Mouse (Mus musculus): ENCODE results near the gene Supt3. TPM values are rescaled to one million over a fixed set of nuclear protein-coding genes. Genes with fewer than 3 reads are reported as not detected.

Gene Supt3
- 20.0 and 21.0 TPM in 2 replicates for polyA plus RNA-seq (2015; fragmentation: Nextera tagmentation; extraction: Ambion mirVana)

- peaks cover 8% of the 10 kb centered on the region for H3K4me1 ChIP-seq
- no peaks in the 10 kb centered on the region for H3K9me3 ChIP-seq (replicated peaks)
- peak within 1 kb of the TSS; percentile 80 for H3K27ac ChIP-seq
- no peaks in the 10 kb centered on the region for H3K36me3 ChIP-seq (ENCODE audit: poor library complexity, severe bottlenecking)
- no peaks in the 10 kb centered on the region for H3K27me3 ChIP-seq
- peak; percentile 97 for ATAC-seq
- 1% methylated on average over 32 of the region's 40 CpGs for WGBS
- peak within 1 kb of the TSS; percentile 73 for H3K4me3 ChIP-seq
- peak within 1 kb of the TSS; percentile 89 for H3K9ac ChIP-seq
- H3K4me2 ChIP-seq, result peak within 1 kb of the TSS; percentile 69
Measured at GRCm38 (mm10) chr17:44776738-44777270, at the start of gene Supt3. Gene Supt3, plus strand, starts transcription at chr17:44777152.

GRCm38 (mm10) chr17:44727675-44728074, 49.3 kb upstream of the Supt3 start:
- Histone ChIP-seq H3K9ac (no peak overlapping the region), H3K36me3 (ENCODE audit: poor library complexity, severe bottlenecking) (no peaks in the 10 kb centered on the region), H3K27ac (no peak overlapping the region), H3K4me3 (no peak overlapping the region), H3K4me1 (no peaks in the 10 kb centered on the region), H3K27me3 (peaks cover 26% of the 10 kb centered on the region), H3K9me3 (replicated peaks) (no peaks in the 10 kb centered on the region), H3K4me2 (no peak overlapping the region)
- no peak for ATAC-seq

GRCm38 (mm10) chr17:44728464-44728863, 48.5 kb upstream of the Supt3 start:
- no peak overlapping the region for H3K9ac ChIP-seq
- no peaks in the 10 kb centered on the region for H3K4me1 ChIP-seq
- no peak for ATAC-seq
- no peaks in the 10 kb centered on the region for H3K9me3 ChIP-seq (replicated peaks)
- WGBS, result 47% methylated on average over 2 of the region's 2 CpGs
- peaks cover 32% of the 10 kb centered on the region for H3K27me3 ChIP-seq
- H3K4me3 ChIP-seq, result no peak overlapping the region
- no peak overlapping the region for H3K27ac ChIP-seq
- H3K4me2 ChIP-seq, result no peak overlapping the region
- no peaks in the 10 kb centered on the region for H3K36me3 ChIP-seq (ENCODE audit: poor library complexity, severe bottlenecking)

GRCm38 (mm10) chr17:44733544-44734310, 43.2 kb upstream of the Supt3 start:
- no peak overlapping the region for H3K27ac ChIP-seq
- H3K36me3 ChIP-seq (ENCODE audit: poor library complexity, severe bottlenecking), result no peaks in the 10 kb centered on the region
- no peaks in the 10 kb centered on the region for H3K9me3 ChIP-seq (replicated peaks)
- peaks cover 42% of the 10 kb centered on the region for H3K4me1 ChIP-seq
- peak; percentile 17; the same call in 1 of the 2 replicates for ATAC-seq
- 2% methylated on average over 23 of the region's 23 CpGs for WGBS
- peak overlapping the region; percentile 90 for H3K4me2 ChIP-seq
- peaks cover 74% of the 10 kb centered on the region for H3K27me3 ChIP-seq
- H3K9ac ChIP-seq, result no peak overlapping the region
- H3K4me3 ChIP-seq, result peak overlapping the region; percentile 64

GRCm38 (mm10) chr17:44734501-44735222, 42.3 kb upstream of the Supt3 start:
- Histone ChIP-seq H3K9ac (peak overlapping the region; percentile 70), H3K27me3 (peaks cover 81% of the 10 kb centered on the region), H3K36me3 (ENCODE audit: poor library complexity, severe bottlenecking) (no peaks in the 10 kb centered on the region), H3K4me1 (peaks cover 42% of the 10 kb centered on the region), H3K4me2 (peak overlapping the region; percentile 90), H3K4me3 (peak overlapping the region; percentile 64), H3K9me3 (replicated peaks) (no peaks in the 10 kb centered on the region), H3K27ac (no peak overlapping the region)
- ATAC-seq, result peak; percentile 39
- under 1% methylated on average over 48 of the region's 48 CpGs for WGBS

- no peaks in the 10 kb centered on the region for H3K36me3 ChIP-seq (ENCODE audit: poor library complexity, severe bottlenecking)
- ATAC-seq, result peak; percentile 15; the same call in 1 of the 2 replicates
- peak overlapping the region; percentile 90 for H3K4me2 ChIP-seq
- H3K9ac ChIP-seq, result peak overlapping the region; percentile 70
- peak overlapping the region; percentile 64 for H3K4me3 ChIP-seq
- H3K9me3 ChIP-seq (replicated peaks), result no peaks in the 10 kb centered on the region
- WGBS, result under 1% methylated on average over 59 of the region's 64 CpGs
- H3K27ac ChIP-seq, result no peak overlapping the region
- peaks cover 84% of the 10 kb centered on the region for H3K27me3 ChIP-seq
- H3K4me1 ChIP-seq, result peaks cover 42% of the 10 kb centered on the region
Measured at GRCm38 (mm10) chr17:44735223-44735990, 41.5 kb upstream of the Supt3 start.

GRCm38 (mm10) chr17:44735991-44736561, 40.9 kb upstream of the Supt3 start:
- no peak overlapping the region for H3K27ac ChIP-seq
- no peaks in the 10 kb centered on the region for H3K36me3 ChIP-seq (ENCODE audit: poor library complexity, severe bottlenecking)
- peak overlapping the region; percentile 90 for H3K4me2 ChIP-seq
- peaks cover 42% of the 10 kb centered on the region for H3K4me1 ChIP-seq
- WGBS, result under 1% methylated on average over 70 of the region's 73 CpGs
- no peaks in the 10 kb centered on the region for H3K9me3 ChIP-seq (replicated peaks)
- H3K9ac ChIP-seq, result peak overlapping the region; percentile 70
- peaks cover 89% of the 10 kb centered on the region for H3K27me3 ChIP-seq
- peak overlapping the region; percentile 64 for H3K4me3 ChIP-seq
- peak; percentile 79 for ATAC-seq

- H3K4me2 ChIP-seq, result peak overlapping the region; percentile 33; the same call in 1 of the 2 replicates
Measured at GRCm38 (mm10) chr17:44737275-44738120, 39.5 kb upstream of the Supt3 start.

GRCm38 (mm10) chr17:44738121-44738637, 38.8 kb upstream of the Supt3 start:
- Histone ChIP-seq H3K27ac (no peak overlapping the region), H3K4me2 (peak overlapping the region; percentile 33; the same call in 1 of the 2 replicates), H3K9me3 (replicated peaks) (no peaks in the 10 kb centered on the region), H3K9ac (no peak overlapping the region), H3K4me1 (peaks cover 42% of the 10 kb centered on the region), H3K4me3 (peak overlapping the region; percentile 19; the same call in 1 of the 2 replicates), H3K27me3 (peaks cover 77% of the 10 kb centered on the region), H3K36me3 (ENCODE audit: poor library complexity, severe bottlenecking) (no peaks in the 10 kb centered on the region)
- no peak for ATAC-seq
- WGBS, result 0% methylated on average over 16 of the region's 22 CpGs

More at GRCm38 (mm10) chr17:44737275-44738120, 39.5 kb upstream of the Supt3 start:
- Histone ChIP-seq H3K4me1 (peaks cover 42% of the 10 kb centered on the region), H3K9ac (no peak overlapping the region), H3K27me3 (peaks cover 82% of the 10 kb centered on the region), H3K9me3 (replicated peaks) (no peaks in the 10 kb centered on the region), H3K4me3 (peak overlapping the region; percentile 19), H3K27ac (no peak overlapping the region), H3K36me3 (ENCODE audit: poor library complexity, severe bottlenecking) (no peaks in the 10 kb centered on the region)
- WGBS, result under 1% methylated on average over 33 of the region's 33 CpGs
- ATAC-seq, result no peak

- H3K4me2 ChIP-seq, result no peak overlapping the region
- peaks cover 39% of the 10 kb centered on the region for H3K27me3 ChIP-seq
- no peak overlapping the region for H3K4me3 ChIP-seq
- 84% methylated on average over 9 of the region's 9 CpGs for WGBS
- ATAC-seq, result no peak
- H3K36me3 ChIP-seq (ENCODE audit: poor library complexity, severe bottlenecking), result no peaks in the 10 kb centered on the region
- peaks cover 12% of the 10 kb centered on the region for H3K4me1 ChIP-seq
- no peak overlapping the region for H3K27ac ChIP-seq
- H3K9me3 ChIP-seq (replicated peaks), result no peaks in the 10 kb centered on the region
- H3K9ac ChIP-seq, result no peak overlapping the region
Measured at GRCm38 (mm10) chr17:44742246-44742645, 34.7 kb upstream of the Supt3 start.

Data from forebrain, embryonic 13.5 days (tissue).